Mouse (Mus musculus): ENCODE measurements at regions not wholly inside any gene's neighbourhood (a gene's known extent, or its start where the extent isn't known, plus 50 kb on each side); places are given as distances from the start of the nearest gene placed in this dataset.

DNA sequence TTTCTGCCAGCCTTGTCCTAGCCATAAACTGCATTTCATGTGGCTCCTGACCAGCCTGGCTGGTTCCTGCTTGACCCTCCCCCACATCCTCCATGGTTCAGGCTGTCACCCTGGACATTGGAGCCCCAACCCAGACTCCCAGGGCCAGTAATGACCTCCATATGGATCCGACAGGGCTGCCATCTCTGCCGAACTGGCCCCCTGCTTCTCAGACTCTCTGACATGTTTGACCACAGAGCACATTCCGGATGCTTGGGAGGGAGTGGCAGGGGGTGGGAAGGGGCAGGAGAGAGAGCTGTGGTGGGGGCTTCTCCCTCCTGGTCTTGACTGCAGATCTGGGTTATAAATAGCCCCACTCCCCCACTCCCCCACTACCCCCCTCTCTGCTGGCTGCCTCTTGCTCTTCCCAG lies 59.0 kb upstream of the Actrt2 start:
- Histone ChIP-seq H3K4me1 (peaks cover 29% of the 10 kb centered on the region), H3K27ac (peak overlapping the region; percentile 77), H3K4me3 (no peak overlapping the region), H3K4me2 (replicated peaks) (no peak overlapping the region; the same call in 1 of the 2 replicates), H3K9me3 (no peaks in the 10 kb centered on the region), H3K36me3 (no peaks in the 10 kb centered on the region), H3K27me3 (no peaks in the 10 kb centered on the region; the same call in 1 of the 2 replicates), H3K9ac (no peak overlapping the region)
- WGBS, result 10% methylated on average over 3 of the region's 3 CpGs
- peak; percentile 65 for ATAC-seq (ENCODE audit: insufficient number of reproducible peaks, insufficient read depth, low FRiP score, low TSS enrichment)

DNA sequence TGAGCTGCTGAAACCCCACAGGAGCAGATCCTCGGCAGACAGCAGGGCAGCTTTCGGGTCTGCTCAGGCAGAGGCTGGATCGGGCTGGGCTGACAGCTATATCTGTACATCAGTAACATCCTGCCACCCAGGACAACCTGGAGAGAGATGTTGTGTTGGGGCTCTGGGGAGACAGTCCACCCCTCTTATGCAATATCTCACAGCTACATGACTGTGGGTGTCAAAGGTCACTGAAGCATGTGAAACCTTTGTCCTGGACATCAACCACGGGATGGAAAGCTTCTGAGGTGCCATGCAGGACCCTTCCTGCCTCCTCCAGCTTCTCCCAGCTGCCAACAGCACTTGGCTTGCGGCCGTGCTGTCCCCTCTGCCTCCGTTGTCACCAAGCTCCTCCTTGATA lies 60.3 kb upstream of the Actrt2 start:
- no peaks in the 10 kb centered on the region for H3K9me3 ChIP-seq
- no peak for ATAC-seq (ENCODE audit: insufficient number of reproducible peaks, insufficient read depth, low FRiP score, low TSS enrichment)

GRCm38 (mm10) chr4:154730646-154731045 lies 63.0 kb upstream of the Actrt2 start:
- ATAC-seq (ENCODE audit: insufficient number of reproducible peaks, insufficient read depth, low FRiP score, low TSS enrichment), result no peak
- Histone ChIP-seq H3K27me3 (no peaks in the 10 kb centered on the region; the same call in 1 of the 2 replicates), H3K4me3 (no peak overlapping the region), H3K4me2 (replicated peaks) (no peak overlapping the region), H3K4me1 (peaks cover 29% of the 10 kb centered on the region), H3K9me3 (no peaks in the 10 kb centered on the region), H3K27ac (no peak overlapping the region), H3K9ac (no peak overlapping the region), H3K36me3 (no peaks in the 10 kb centered on the region)
- 88% methylated on average over 5 of the region's 5 CpGs for WGBS

More for the DNA sequence above, 60.3 kb upstream of the Actrt2 start:
- peak overlapping the region; percentile 77 for H3K27ac ChIP-seq
- H3K9ac ChIP-seq, result no peak overlapping the region
- peaks cover 29% of the 10 kb centered on the region for H3K4me1 ChIP-seq
- 62% methylated on average over 7 of the region's 7 CpGs for WGBS
- H3K4me2 ChIP-seq (replicated peaks), result no peak overlapping the region
- no peaks in the 10 kb centered on the region for H3K36me3 ChIP-seq
- H3K27me3 ChIP-seq, result no peaks in the 10 kb centered on the region; the same call in 1 of the 2 replicates
- H3K4me3 ChIP-seq, result no peak overlapping the region

GRCm38 (mm10) chr4:154731345-154731744 lies 63.7 kb upstream of the Actrt2 start:
- H3K4me1 ChIP-seq, result peaks cover 27% of the 10 kb centered on the region
- no peak for ATAC-seq (ENCODE audit: insufficient number of reproducible peaks, insufficient read depth, low FRiP score, low TSS enrichment)
- 53% methylated on average over 15 of the region's 15 CpGs for WGBS
- H3K4me2 ChIP-seq (replicated peaks), result no peak overlapping the region
- H3K27me3 ChIP-seq, result no peaks in the 10 kb centered on the region; the same call in 1 of the 2 replicates
- no peaks in the 10 kb centered on the region for H3K9me3 ChIP-seq
- no peaks in the 10 kb centered on the region for H3K36me3 ChIP-seq
- H3K27ac ChIP-seq, result no peak overlapping the region
- no peak overlapping the region for H3K4me3 ChIP-seq
- H3K9ac ChIP-seq, result no peak overlapping the region

DNA sequence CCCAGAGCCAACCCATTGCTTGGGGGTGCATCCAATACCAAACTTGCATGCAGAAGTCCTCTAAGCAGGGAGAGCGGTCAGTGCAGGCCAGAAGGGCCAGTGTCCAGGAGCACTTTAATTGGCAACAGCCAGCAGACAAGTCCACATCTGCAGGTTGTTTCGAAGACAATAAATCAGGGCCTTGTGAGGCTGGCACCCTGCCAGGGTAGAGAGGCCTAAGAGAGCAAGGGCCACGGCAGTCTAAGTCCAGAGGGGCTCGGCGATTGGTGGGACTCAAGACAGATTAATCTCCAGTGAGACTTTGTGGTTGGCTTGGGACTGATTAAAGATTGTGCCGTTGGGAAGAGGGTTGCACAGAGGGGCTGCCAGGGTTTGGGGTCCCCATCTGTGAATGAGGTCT lies 68.4 kb upstream of the Actrt2 start:
- Histone ChIP-seq H3K27ac (no peak overlapping the region), H3K9ac (no peak overlapping the region), H3K36me3 (no peaks in the 10 kb centered on the region), H3K4me3 (no peak overlapping the region), H3K4me1 (peaks cover 3% of the 10 kb centered on the region; the same call in 1 of the 2 replicates), H3K9me3 (no peaks in the 10 kb centered on the region), H3K27me3 (no peaks in the 10 kb centered on the region), H3K4me2 (replicated peaks) (no peak overlapping the region)
- WGBS, result 63% methylated on average over 6 of the region's 6 CpGs
- ATAC-seq (ENCODE audit: insufficient number of reproducible peaks, insufficient read depth, low FRiP score, low TSS enrichment), result no peak

- Histone ChIP-seq H3K4me1 (peaks cover 12% of the 10 kb centered on the region), H3K4me3 (no peak overlapping the region), H3K4me2 (replicated peaks) (peak overlapping the region; percentile 20; the same call in 1 of the 2 replicates), H3K36me3 (no peaks in the 10 kb centered on the region), H3K9ac (no peak overlapping the region), H3K27me3 (peaks cover 12% of the 10 kb centered on the region; the same call in 1 of the 2 replicates), H3K27ac (no peak overlapping the region), H3K9me3 (no peaks in the 10 kb centered on the region)
- no peak for ATAC-seq (ENCODE audit: insufficient number of reproducible peaks, insufficient read depth, low FRiP score, low TSS enrichment)
- 34% methylated on average over 27 of the region's 27 CpGs for WGBS
Observed at GRCm38 (mm10) chr4:154741123-154741890, 73.6 kb upstream of the Actrt2 start.

DNA sequence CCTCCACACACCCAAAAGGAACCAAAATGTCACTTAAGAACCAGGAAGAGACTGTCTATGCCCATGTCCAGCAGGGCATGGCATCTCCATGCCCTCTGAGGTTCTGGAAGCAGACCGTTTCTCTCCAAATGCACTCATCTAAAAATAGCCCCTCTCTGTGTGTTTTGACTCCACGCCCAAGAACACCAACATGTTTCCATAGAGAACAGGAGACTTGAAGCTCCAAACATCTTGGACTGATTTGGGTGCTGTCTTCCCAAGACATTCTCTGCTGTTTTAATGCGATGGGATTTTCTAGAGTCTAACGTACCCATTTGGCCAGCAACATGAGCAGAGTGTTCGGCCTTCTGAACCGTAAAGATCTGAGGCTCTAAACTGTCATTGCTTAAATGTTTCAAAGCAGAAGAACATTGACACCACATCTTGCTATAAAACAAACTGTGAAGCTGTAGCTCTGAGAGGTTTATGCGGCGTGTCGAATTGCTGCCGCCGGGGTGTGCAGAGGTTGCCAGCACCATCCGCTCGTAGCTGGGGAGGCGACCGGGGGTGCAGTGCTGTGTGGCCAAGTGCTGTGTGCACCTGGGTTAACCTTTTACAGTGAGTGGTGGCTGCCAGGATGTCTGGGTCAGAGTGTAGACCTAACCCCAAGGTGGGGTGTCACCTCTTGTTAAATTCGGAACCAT lies 78.8 kb upstream of the Actrt2 start:
- Histone ChIP-seq H3K4me2 (replicated peaks) (no peak overlapping the region), H3K4me1 (peaks cover 24% of the 10 kb centered on the region), H3K4me3 (no peak overlapping the region), H3K9ac (no peak overlapping the region), H3K27ac (no peak overlapping the region), H3K27me3 (peaks cover 12% of the 10 kb centered on the region; the same call in 1 of the 2 replicates), H3K36me3 (no peaks in the 10 kb centered on the region), H3K9me3 (no peaks in the 10 kb centered on the region)
- ATAC-seq (ENCODE audit: insufficient number of reproducible peaks, insufficient read depth, low FRiP score, low TSS enrichment), result no peak
- 80% methylated on average over 16 of the region's 16 CpGs for WGBS

GRCm38 (mm10) chr4:154747006-154747343 lies 79.3 kb upstream of the Actrt2 start:
- ATAC-seq (ENCODE audit: insufficient number of reproducible peaks, insufficient read depth, low FRiP score, low TSS enrichment), result no peak
- Histone ChIP-seq H3K27me3 (peaks cover 8% of the 10 kb centered on the region; the same call in 1 of the 2 replicates), H3K9ac (no peak overlapping the region), H3K36me3 (no peaks in the 10 kb centered on the region), H3K27ac (no peak overlapping the region), H3K9me3 (no peaks in the 10 kb centered on the region), H3K4me2 (replicated peaks) (no peak overlapping the region), H3K4me1 (peaks cover 19% of the 10 kb centered on the region), H3K4me3 (no peak overlapping the region)
- 86% methylated on average over 4 of the region's 4 CpGs for WGBS

DNA sequence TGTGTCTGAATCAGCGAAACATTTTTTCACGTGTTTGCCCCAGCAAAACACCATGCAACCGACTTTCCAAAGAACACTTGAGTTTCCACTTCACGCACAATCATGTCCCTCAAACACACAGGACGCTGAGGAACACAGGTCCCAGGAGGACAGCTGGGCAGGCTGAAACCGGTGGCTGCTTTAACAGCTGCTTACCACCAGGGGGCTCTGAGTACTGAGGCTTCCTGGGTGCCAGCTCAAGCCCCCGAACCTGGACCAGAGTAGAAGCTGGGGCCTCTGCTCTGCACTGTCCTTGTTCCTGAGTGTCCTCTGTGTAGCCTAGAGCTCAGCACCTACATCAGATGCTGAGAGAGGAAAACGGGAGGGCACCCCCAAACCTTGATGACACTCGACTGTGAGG lies 81.5 kb upstream of the Actrt2 start:
- no peak for ATAC-seq (ENCODE audit: insufficient number of reproducible peaks, insufficient read depth, low FRiP score, low TSS enrichment)
- H3K4me2 ChIP-seq (replicated peaks), result no peak overlapping the region
- 0 out of 2 replicates have a peak, but pooled peaks cover 5% of the 10 kb centered on the region for H3K27me3 ChIP-seq
- no peaks in the 10 kb centered on the region for H3K9me3 ChIP-seq
- no peak overlapping the region for H3K27ac ChIP-seq
- WGBS, result 51% methylated on average over 9 of the region's 9 CpGs
- no peak overlapping the region for H3K9ac ChIP-seq
- no peak overlapping the region for H3K4me3 ChIP-seq
- peaks cover 17% of the 10 kb centered on the region for H3K4me1 ChIP-seq
- H3K36me3 ChIP-seq, result no peaks in the 10 kb centered on the region

- Histone ChIP-seq H3K4me3 (no peak overlapping the region), H3K36me3 (no peaks in the 10 kb centered on the region), H3K27me3 (0 out of 2 replicates have a peak, but pooled peaks cover under 1% of the 10 kb centered on the region), H3K27ac (peak overlapping the region; percentile 47), H3K4me2 (replicated peaks) (no peak overlapping the region), H3K9ac (no peak overlapping the region), H3K4me1 (peaks cover 17% of the 10 kb centered on the region), H3K9me3 (no peaks in the 10 kb centered on the region)
- WGBS, result 75% methylated on average over 2 of the region's 2 CpGs
- ATAC-seq (ENCODE audit: insufficient number of reproducible peaks, insufficient read depth, low FRiP score, low TSS enrichment), result no peak
Observed at GRCm38 (mm10) chr4:154749996-154750395, 82.3 kb upstream of the Actrt2 start.

DNA sequence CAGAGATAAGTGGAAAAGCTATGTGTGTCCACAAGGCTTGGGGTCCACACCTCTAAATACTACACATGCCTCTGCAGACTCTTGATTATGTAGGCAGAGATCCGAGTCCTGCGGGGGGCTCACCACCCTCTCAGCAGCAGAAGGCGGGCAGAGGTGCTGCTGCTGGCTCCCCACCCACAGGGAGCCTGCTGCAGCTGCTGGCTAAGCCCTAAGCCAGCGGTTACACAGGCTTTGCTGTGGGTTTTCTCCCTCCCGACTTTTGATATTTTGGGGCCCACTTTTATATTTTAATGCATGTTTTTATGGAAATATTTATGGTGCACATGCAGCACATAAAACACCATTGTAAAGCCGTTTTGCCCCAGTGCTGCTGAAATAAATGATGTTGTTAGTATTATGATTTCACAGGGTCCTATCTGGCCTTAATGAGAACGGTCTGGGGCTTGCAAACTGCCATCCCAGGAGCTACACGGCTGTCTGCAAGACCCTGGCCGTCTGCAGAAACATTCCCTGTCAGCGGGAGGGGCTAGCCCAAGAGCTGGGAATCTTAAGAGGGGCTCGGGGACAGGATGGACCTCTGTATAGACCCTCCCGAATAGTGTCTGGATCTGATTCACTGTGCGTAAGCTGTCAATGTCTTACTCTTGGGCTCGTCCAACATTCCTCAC lies 82.9 kb upstream of the Actrt2 start:
- no peak overlapping the region for H3K9ac ChIP-seq
- H3K27me3 ChIP-seq, result no peaks in the 10 kb centered on the region
- H3K9me3 ChIP-seq, result no peaks in the 10 kb centered on the region
- no peak overlapping the region for H3K4me3 ChIP-seq
- H3K36me3 ChIP-seq, result no peaks in the 10 kb centered on the region
- peak overlapping the region; percentile 47 for H3K27ac ChIP-seq
- no peak for ATAC-seq (ENCODE audit: insufficient number of reproducible peaks, insufficient read depth, low FRiP score, low TSS enrichment)
- WGBS, result 35% methylated on average over 14 of the region's 14 CpGs
- peaks cover 17% of the 10 kb centered on the region for H3K4me1 ChIP-seq
- no peak overlapping the region for H3K4me2 ChIP-seq (replicated peaks)
